Mouse (Mus musculus) CH12.LX (cell line): ENCODE data around the gene Fam171a1.

Source experiments
- CTCF ChIP-seq, 2 experiments: IDR thresholded peaks in 1 of 2; conservative IDR thresholded peaks in 1 of 2; 2 replicates each; pipeline ENCODE4 v1.5.1; 2011 to 2012; ENCODE audit warnings: low read depth in 2 of 2, low read length in 2 of 2, improper control_type of control experiment in 1 of 2, inconsistent platforms in 1 of 2, mild to moderate bottlenecking in 1 of 2, moderate library complexity in 1 of 2
- E2F4 ChIP-seq: IDR thresholded peaks from 2 replicates; pipeline ENCODE4 v1.6.1; 2011; ENCODE audit warnings: low read depth, low read length, improper control_type of control experiment; ENCODE audit not compliant: insufficient replicate concordance
- KAT2A ChIP-seq: IDR thresholded peaks from 2 replicates; pipeline ENCODE4 v1.6.1; 2012; ENCODE audit warnings: low read length, improper control_type of control experiment, inconsistent platforms; ENCODE audit not compliant: insufficient replicate concordance
- POLR2A ChIP-seq: IDR thresholded peaks from 2 replicates; pipeline ENCODE4 v1.6.1; 2011; ENCODE audit warnings: low read depth, mild to moderate bottlenecking, improper control_type of control experiment, low read length
- UBTF ChIP-seq: IDR thresholded peaks from 2 replicates; pipeline ENCODE4 v1.6.1; 2012; ENCODE audit warnings: low read depth, mild to moderate bottlenecking, inconsistent platforms, low read length, improper control_type of control experiment, moderate library complexity
- USF1 ChIP-seq: IDR thresholded peaks from 2 replicates; pipeline ENCODE4 v1.6.1; 2014; ENCODE audit warnings: low read depth, mild to moderate bottlenecking, inconsistent platforms, low read length, improper control_type of control experiment
- USF2 ChIP-seq: conservative IDR thresholded peaks from 2 replicates; pipeline ENCODE4 v1.6.1; 2011; ENCODE audit warnings: low read depth, low read length, improper control_type of control experiment
- ZC3H11A ChIP-seq: IDR thresholded peaks from 2 replicates; pipeline ENCODE4 v1.6.1; 2012; ENCODE audit warnings: low read depth, mild to moderate bottlenecking, inconsistent platforms, low read length, improper control_type of control experiment

DNA sequence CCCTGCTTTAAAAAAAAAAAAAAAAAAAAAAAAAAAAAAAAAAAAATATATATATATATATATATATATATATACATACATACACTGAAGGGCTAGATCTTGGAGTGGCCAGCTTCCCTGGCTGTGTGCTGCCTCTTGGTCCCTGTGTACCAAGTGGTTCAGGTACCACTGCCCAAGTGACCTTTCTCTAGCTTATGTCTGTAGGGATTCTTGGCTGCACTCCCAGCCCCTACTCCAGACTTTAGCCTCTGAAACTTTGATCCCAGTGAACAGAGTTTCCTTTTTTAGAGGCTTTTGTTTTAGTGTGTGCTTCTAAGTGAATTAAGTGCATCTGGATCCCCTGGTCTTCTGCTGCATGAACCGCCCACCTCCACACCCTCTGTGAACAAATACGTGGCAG, 24.3 kb downstream of the Fam171a1 start:
- TF ChIP-seq E2F4 (no peak), KAT2A (no peak), USF2 (no peak), POLR2A (no peak), UBTF (no peak), ZC3H11A (no peak), USF1 (no peak), CTCF (conservative IDR thresholded peaks at IDR 0.05 in 1 of 2, IDR thresholded peaks at IDR 0.05 in 1 of 2; ENCODE audit: low read depth in 2 of 2, low read length in 2 of 2) (no peak)
